Mouse (Mus musculus): Measurements from ENCODE around the gene 2810408A11Rik.
"Not testable (repeated sequence)": the region's sequence is repeated elsewhere in the genome, so short reads cannot be mapped to it uniquely, and the experiment has no call there.

2810408A11Rik gene

DNA sequence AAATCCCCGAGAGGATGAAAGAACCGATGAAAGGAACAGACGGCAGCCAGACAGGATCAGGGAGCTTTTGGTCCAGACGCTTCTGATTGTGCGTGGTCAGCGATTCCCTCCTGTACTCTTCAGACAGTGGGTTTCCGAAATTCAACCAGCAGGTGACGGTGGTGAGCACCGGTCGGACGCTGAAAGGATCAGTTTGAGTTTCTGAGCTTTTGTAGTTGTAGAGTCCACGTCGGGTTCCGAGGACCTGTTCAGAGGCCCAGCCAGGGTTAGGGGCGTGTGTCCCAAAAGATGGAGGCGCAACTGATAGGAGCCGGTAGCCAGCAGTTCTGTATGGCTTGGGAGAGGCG lies 20.3 kb downstream of the 2810408A11Rik start:
- DNase-seq, result peak; percentile 71

GRCm38 (mm10) chr11:69879711-69880110 lies 21.1 kb downstream of the 2810408A11Rik start:
- DNase-seq, result no peak

DNA sequence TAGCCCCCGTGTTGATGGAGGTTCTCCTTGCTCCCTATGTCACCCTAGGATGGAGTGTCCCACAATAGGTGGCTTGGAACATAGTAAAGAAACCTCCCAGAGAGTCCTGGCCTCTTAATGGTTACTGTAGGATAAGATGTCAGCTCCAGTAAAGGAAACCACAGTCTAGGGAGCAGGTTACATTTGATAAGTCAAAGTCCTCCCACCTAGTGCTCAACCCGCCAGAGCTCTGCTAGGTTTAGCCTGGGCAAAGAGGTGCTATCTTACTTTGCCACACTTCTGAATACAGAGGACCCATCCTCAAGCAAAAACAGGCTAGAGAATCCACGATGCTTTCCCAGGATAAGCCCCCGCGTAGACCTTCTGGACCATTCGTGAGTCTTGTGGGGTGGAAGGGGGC lies 21.8 kb downstream of the 2810408A11Rik start:
- no peak for DNase-seq

GRCm38 (mm10) chr11:69878399-69878798 lies 22.4 kb downstream of the 2810408A11Rik start:
- no peak for DNase-seq

DNA sequence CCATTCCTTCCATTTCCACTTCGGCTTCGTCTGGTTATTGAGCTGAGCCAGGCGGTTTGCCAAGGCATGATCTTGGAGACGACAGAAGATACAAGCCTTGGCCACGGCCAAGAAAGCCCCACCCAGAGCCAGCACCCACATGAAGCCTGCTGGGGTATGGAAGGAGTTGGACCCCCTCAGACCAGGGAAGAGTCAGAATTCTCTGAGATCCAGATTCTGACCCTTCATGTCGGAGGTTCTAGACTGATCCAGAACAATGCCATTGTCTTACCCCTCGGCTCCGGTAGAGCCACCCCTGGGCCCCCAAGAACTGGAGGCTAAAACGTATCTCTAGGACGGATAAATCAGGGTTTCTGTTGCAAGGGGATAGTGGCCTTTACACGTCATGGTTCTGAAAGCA lies 22.9 kb downstream of the 2810408A11Rik start, which contains the start of gene Tmem95:
TSS of gene Tmem95 (minus strand) at position 141 of the 400 bp plus-strand sequence.
- no peak for DNase-seq

DNA sequence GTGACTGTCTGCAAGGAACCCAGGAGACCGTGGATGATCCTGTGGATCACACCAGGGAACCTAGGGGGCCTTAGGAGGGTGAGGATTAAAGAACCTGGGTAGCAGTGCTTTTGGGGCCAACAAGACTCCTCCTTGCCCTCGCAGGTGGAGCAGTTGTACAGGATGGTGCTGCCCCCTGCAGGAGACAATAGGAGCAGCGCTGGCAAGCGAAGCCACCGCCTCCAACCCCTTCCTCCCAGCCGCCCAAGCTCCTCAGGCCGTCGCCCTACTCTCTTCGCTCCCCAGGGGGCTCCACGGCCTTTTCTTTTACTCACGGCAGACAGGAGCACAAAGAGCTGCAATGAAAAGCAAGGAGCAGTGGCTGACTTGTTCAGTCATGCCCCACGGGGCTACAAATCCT lies 23.9 kb downstream of the 2810408A11Rik start:
- DNase-seq, result peak; percentile 93

- DNase-seq, result no peak
Measured at GRCm38 (mm10) chr11:69876186-69876585, 24.6 kb downstream of the 2810408A11Rik start.

DNA sequence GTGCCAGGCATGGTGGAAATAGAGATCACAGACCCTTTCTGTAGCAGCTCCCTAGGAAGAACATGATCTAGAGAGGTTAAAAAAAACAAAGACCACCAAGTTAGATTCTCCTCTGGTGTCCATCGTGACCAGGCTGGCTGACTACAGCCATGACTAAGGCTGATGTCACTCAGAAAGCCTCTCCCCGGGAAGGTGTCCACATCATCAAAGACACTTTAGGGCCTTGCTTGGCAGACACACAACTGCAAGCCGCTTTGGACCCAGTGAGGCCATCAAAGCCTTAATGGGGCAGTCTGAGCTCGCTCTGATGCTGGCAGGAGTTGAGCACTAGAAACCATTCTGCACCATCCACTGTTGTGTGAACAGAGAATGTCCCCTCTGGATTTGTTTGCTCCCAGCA lies 28.3 kb downstream of the 2810408A11Rik start:
- no peak for DNase-seq

GRCm38 (mm10) chr11:69871822-69872221 lies 29.0 kb downstream of the 2810408A11Rik start:
- no peak for DNase-seq

DNA sequence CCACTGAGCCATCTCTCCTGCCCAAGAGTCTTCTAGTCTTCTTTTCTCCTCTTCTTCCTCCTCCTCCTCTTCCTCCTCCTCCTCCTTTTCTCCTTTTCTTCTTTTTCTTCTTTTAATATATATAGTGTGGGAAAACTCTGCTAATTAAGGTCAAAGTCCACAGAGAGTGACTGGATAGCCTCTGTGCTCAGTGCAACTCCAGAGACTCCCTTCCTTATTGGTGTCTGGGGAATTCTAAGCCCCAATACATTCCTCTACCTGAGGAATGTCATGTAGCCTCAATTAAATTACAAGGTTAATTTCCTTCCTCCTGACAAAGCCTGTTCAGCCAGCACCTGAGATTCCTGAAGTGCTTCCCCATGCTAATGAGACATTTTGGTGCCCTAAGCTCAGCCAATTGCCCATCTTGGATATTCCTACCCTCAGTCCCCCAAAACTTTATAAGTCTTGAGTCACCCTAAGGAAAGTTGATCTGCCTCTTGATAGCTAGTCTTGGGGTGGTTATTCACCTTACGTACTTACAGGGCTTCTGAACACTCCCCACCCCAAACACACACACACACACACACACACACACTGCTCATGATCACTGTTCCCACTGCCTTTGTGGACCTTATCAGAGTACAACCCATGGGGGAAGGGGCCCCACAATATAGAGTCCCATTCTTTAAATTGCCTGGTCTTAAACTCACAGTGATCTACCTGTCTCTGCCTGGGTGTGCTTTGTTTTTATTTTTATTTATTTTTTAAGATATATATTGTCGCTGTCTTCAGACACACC lies 30.3 kb downstream of the 2810408A11Rik start:
- no peak for DNase-seq

DNA sequence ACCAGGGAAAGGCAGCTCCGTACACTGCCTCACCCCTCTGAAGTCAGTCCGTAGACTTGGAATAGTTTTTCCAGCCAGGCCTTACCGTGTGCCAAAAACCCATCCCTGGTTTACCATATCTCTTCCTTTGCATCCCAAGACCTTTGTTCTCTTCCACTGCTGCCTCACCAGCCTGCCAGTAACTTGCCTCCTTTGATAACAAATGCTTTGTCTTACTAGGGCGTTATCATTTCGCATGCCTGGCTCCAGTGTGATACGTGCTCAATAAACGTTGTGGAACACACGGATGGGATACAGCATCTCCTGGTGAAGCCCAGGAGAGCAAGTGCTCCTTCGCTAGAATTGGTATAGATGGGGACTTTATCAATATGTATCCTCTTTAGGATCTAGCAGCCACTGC lies 33.5 kb downstream of the 2810408A11Rik start:
- no peak for DNase-seq

- DNase-seq, result no peak
Measured at GRCm38 (mm10) chr11:69865561-69865960, 35.2 kb downstream of the 2810408A11Rik start.

DNA sequence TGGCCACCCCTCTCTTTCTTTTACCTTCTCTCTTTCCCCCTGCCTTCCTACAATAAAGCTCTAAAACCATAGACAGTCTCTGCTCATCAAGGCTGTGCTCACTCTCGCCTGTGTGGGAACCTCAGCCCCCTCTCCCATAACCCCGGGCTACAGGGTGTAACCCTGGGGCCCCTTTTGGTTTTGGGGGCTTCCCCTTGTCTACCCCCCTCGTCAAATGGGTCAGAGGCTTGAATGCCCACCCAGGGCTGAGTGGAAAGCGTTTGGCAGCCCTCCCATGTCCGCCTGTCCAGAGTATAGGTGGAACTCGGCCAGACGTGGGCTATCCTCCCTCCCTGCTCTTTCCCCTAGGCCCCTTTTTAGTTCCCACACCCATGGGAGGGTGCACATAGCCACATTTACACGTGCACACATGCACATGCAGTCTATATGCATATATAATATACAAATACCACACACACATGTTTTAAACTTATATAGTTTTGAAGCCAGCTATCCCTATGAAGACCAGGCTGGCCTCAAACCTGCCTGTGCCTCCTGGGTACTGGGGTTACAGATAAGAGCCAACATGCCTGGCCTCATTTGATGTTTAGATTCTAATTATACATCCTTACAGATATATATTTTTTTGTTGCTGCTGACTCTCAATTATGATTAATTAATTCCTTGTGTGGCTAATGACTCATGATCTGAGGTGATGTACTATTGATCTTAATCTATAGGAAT lies 36.5 kb downstream of the 2810408A11Rik start:
- DNase-seq, result no peak

DNA sequence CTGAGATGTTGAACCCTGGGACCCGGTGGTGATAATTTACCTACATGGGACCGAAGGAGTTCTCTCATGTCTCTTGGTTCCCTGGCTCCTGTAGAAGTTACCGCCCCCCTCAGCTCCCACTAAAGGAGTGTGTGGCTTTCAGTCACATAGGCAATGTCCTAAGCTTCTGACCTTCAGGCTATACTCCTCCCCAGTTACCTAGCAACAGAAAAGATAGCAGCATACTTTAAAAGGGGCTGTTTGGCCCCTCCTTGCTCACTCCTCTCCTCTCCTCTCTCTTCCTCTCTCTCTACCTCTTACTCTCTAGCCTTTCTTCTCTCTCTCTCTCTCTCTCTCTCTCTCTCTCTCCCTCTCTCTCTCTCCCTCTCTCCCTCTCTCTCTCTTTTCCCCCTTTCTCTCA lies 37.1 kb downstream of the 2810408A11Rik start:
- not testable (repeated sequence) for DNase-seq

GRCm38 (mm10) chr11:69858113-69858998 lies 42.4 kb downstream of the 2810408A11Rik start, which contains the start of gene Tnk1:
Gene Tnk1, minus strand, starts transcription at chr11:69858730.
- DNase-seq, result no peak

DNA sequence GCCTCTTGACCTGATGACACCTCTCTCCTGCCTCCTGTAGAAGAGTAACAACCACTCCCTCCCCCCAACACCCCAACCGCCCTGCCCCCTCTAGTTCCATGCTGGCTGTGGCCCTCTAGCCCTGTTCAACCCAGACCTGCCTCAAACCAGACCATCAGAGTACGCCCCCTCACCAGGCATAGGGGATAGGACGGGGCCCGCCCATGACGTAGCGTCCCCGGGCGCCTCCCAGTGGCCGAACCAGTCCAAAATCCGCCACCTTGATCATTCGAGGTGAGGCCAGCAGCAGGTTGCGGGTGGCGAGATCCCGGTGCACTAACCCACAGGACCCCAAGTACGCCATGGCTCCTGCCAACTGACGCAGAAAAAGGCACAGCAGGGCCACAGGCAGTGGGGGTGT lies 45.4 kb downstream of the 2810408A11Rik start:
- DNase-seq, result peak; percentile 68

DNA sequence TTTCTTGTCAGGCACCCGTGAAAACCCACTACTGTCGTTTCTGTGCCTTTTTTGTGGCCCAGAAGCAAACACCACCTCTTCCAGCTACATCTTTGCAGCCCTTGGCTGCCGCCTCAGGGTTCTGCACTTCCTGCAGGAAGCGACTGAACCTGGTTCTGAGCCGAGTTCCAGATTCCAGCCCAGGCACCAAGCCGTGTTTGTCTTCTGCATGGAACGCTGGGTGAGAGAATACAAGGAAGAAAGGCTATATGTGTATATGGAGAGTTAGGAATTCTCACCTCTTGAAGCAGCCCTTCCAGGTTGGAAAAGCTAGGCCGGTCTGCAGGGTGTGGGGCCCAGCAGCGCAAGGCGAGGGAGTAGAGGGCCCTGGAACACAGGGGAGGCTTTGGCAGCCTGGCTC lies 46.1 kb downstream of the 2810408A11Rik start:
- DNase-seq, result no peak

DNA sequence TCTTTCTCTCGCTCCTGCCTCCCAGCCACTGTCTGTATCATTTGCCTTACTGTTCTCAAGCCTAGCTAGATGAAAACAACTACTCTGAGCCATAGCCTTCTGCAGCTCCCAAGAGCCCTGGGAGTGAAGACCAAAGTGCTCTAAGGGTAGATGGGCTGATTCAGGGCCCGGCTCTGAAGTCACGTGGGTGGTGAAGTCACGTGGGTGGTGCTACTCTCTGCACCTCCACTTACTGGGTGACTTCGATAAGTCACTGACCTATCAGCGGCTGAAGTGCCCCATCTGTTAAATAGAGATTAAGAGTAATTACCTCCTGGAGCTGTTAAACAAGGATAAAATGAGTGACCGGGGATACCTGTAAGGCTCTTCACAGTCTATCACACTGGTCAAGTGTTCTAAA lies 46.8 kb downstream of the 2810408A11Rik start:
- DNase-seq, result no peak

- peak; percentile 54 for DNase-seq
Measured at GRCm38 (mm10) chr11:69850754-69851153, 50.0 kb downstream of the 2810408A11Rik start.

- no peak for DNase-seq
Measured at GRCm38 (mm10) chr11:69849884-69850283, 50.9 kb downstream of the 2810408A11Rik start.

DNA sequence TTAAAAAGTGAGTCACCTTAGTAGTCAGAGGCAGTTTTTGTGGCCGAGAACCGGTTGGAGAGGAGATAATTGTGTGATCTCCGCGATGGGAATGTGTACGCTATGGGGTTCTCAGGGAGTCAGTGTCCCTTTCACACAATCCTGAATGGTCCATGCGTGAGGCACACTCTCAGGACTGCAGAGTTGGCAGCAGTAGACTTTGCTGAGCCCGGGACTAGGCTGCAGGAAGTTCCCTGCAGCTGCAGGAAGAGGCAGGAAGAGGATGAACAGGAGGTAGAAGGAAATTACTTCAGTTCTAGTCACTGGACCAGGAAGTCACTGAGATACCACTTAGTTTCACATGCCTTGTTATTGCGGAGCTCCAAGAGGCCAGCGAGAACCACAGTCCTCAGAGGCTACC lies 51.7 kb downstream of the 2810408A11Rik start:
- no peak for DNase-seq

- no peak for DNase-seq
Measured at GRCm38 (mm10) chr11:69848021-69848420, 52.8 kb downstream of the 2810408A11Rik start.

All from thymus, postnatal 25 days (tissue).